21 mouse cellular contexts compared by ENCODE assay signal in genomic region chr5:111527741-111528140, GRCm38 (mm10).
DNase-seq lines count a peak whose midpoint lies in the region; ATAC-seq and TF ChIP-seq lines count a peak whose summit lies in the region.
"Had no signal": no experiment of that assay in that cellular context is flagged by ENCODE, and none has a peak within 500 bp of the region (broad histone marks: within the 10 kb centered on the region; RNA-seq: fewer than 3 reads in every experiment).

No protein-coding gene starts in this region.

- no peak overlapping the region for H3K4me3 ChIP-seq in forebrain, embryonic 10.5 days
- H3K4me3 ChIP-seq in forebrain, embryonic 16.5 days (replicated peaks; ENCODE audit: low read length): no peak overlapping the region
- no peak overlapping the region for H3K4me3 ChIP-seq in hindbrain, embryonic 10.5 days
- H3K4me3 ChIP-seq in hindbrain, embryonic 14.5 days (replicated peaks; ENCODE audit: low read length): no peak overlapping the region
- H3K4me3 ChIP-seq in midbrain, postnatal 0 days (ENCODE audit: low read depth, low read length): no peak overlapping the region
- no peak overlapping the region for H3K4me3 ChIP-seq in midbrain, embryonic 11.5 days (ENCODE audit: low read depth, low read length)
- H3K4me3 ChIP-seq: embryonic facial prominence, embryonic 15.5 days; erythroblast, embryonic 14.5 days; forebrain, embryonic 12.5 days; heart, embryonic 12.5 days; intestine, embryonic 15.5 days had no signal

- 91% methylated on average over 10 of the region's 10 CpGs for WGBS in forebrain, embryonic 10.5 days
- WGBS in forebrain, embryonic 16.5 days: 92% methylated on average over 10 of the region's 10 CpGs
- 87% methylated on average over 10 of the region's 10 CpGs for WGBS in hindbrain, embryonic 10.5 days
- WGBS in hindbrain, embryonic 14.5 days: 83% methylated on average over 10 of the region's 10 CpGs
- WGBS in midbrain, postnatal 0 days: 81% methylated on average over 10 of the region's 10 CpGs
- 86% methylated on average over 10 of the region's 10 CpGs for WGBS in midbrain, embryonic 11.5 days

- no peak overlapping the region for H3K4me2 ChIP-seq in forebrain, embryonic 16.5 days (ENCODE audit: low read length)
- H3K4me2 ChIP-seq in hindbrain, embryonic 14.5 days (replicated peaks): no peak overlapping the region
- H3K4me2 ChIP-seq in midbrain, postnatal 0 days (ENCODE audit: low read depth, low read length, poor library complexity, severe bottlenecking): no peak overlapping the region
- H3K4me2 ChIP-seq in midbrain, embryonic 11.5 days: no peak overlapping the region
- H3K4me2 ChIP-seq: embryonic facial prominence, embryonic 15.5 days; forebrain, embryonic 12.5 days; heart, embryonic 12.5 days; intestine, embryonic 15.5 days had no signal

- H3K27ac ChIP-seq in forebrain, embryonic 10.5 days: peak overlapping the region; percentile 89
- H3K27ac ChIP-seq in forebrain, embryonic 16.5 days (ENCODE audit: low read length): no peak overlapping the region
- H3K27ac ChIP-seq in hindbrain, embryonic 10.5 days: peak overlapping the region; percentile 91
- H3K27ac ChIP-seq in hindbrain, embryonic 14.5 days: no peak overlapping the region
- H3K27ac ChIP-seq in midbrain, postnatal 0 days (ENCODE audit: low read depth, low read length): no peak overlapping the region
- no peak overlapping the region for H3K27ac ChIP-seq in midbrain, embryonic 11.5 days (ENCODE audit: low read depth, low read length)
- H3K27ac ChIP-seq: embryonic facial prominence, embryonic 15.5 days; forebrain, embryonic 12.5 days; intestine, embryonic 15.5 days had no signal

- no peak overlapping the region for H3K9ac ChIP-seq in forebrain, embryonic 16.5 days (replicated peaks; ENCODE audit: low read depth, low read length)
- H3K9ac ChIP-seq in hindbrain, embryonic 14.5 days: no peak overlapping the region
- H3K9ac ChIP-seq in midbrain, postnatal 0 days (replicated peaks; ENCODE audit: low read length, poor library complexity, severe bottlenecking): no peak overlapping the region
- H3K9ac ChIP-seq in midbrain, embryonic 11.5 days (ENCODE audit: low read length): no peak overlapping the region
- H3K9ac ChIP-seq: embryonic facial prominence, embryonic 15.5 days; forebrain, embryonic 12.5 days; intestine, embryonic 15.5 days had no signal

- no peak for TF ChIP-seq CTCF in midbrain, postnatal 0 days (IDR thresholded peaks at IDR 0.05)

- no peaks in the 10 kb centered on the region for H3K9me3 ChIP-seq in forebrain, embryonic 10.5 days
- H3K9me3 ChIP-seq in forebrain, embryonic 16.5 days (ENCODE audit: control insufficient read depth, low read length): no peaks in the 10 kb centered on the region
- H3K9me3 ChIP-seq in hindbrain, embryonic 10.5 days: no peaks in the 10 kb centered on the region
- H3K9me3 ChIP-seq in hindbrain, embryonic 14.5 days (ENCODE audit: control insufficient read depth, low read length): no peaks in the 10 kb centered on the region
- no peaks in the 10 kb centered on the region for H3K9me3 ChIP-seq in midbrain, postnatal 0 days (ENCODE audit: low read length)
- no peaks in the 10 kb centered on the region for H3K9me3 ChIP-seq in midbrain, embryonic 11.5 days (ENCODE audit: control insufficient read depth, low read length)
- H3K9me3 ChIP-seq: embryonic facial prominence, embryonic 15.5 days; forebrain, embryonic 12.5 days; heart, embryonic 12.5 days; intestine, embryonic 15.5 days had no signal

- no peaks in the 10 kb centered on the region for H3K36me3 ChIP-seq in forebrain, embryonic 10.5 days (replicated peaks)
- H3K36me3 ChIP-seq in forebrain, embryonic 16.5 days (ENCODE audit: control insufficient read depth, insufficient read depth): no peaks in the 10 kb centered on the region
- no peaks in the 10 kb centered on the region for H3K36me3 ChIP-seq in hindbrain, embryonic 10.5 days
- H3K36me3 ChIP-seq in hindbrain, embryonic 14.5 days (replicated peaks; ENCODE audit: control insufficient read depth, insufficient read depth): no peaks in the 10 kb centered on the region
- no peaks in the 10 kb centered on the region for H3K36me3 ChIP-seq in midbrain, postnatal 0 days (ENCODE audit: insufficient read depth, low read length)
- no peaks in the 10 kb centered on the region for H3K36me3 ChIP-seq in midbrain, embryonic 11.5 days (ENCODE audit: control insufficient read depth, insufficient read depth, low read length)
- H3K36me3 ChIP-seq: embryonic facial prominence, embryonic 15.5 days; forebrain, embryonic 12.5 days; G1E; heart, embryonic 12.5 days; intestine, embryonic 15.5 days had no signal

- peaks cover 52% of the 10 kb centered on the region for H3K27me3 ChIP-seq in forebrain, embryonic 10.5 days (ENCODE audit: poor library complexity, severe bottlenecking)
- no peaks in the 10 kb centered on the region for H3K27me3 ChIP-seq in forebrain, embryonic 16.5 days (replicated peaks; ENCODE audit: control insufficient read depth, insufficient read depth, low read length)
- peaks cover 51% of the 10 kb centered on the region for H3K27me3 ChIP-seq in hindbrain, embryonic 10.5 days (ENCODE audit: insufficient read depth, poor library complexity, severe bottlenecking)
- no peaks in the 10 kb centered on the region for H3K27me3 ChIP-seq in hindbrain, embryonic 14.5 days (ENCODE audit: control insufficient read depth, insufficient read depth, low read length)
- H3K27me3 ChIP-seq in midbrain, postnatal 0 days (ENCODE audit: insufficient read depth, low read length): no peaks in the 10 kb centered on the region
- H3K27me3 ChIP-seq in midbrain, embryonic 11.5 days (ENCODE audit: control insufficient read depth, insufficient read depth, low read length): no peaks in the 10 kb centered on the region
- H3K27me3 ChIP-seq: embryonic facial prominence, embryonic 15.5 days; intestine, embryonic 15.5 days had no signal

- ATAC-seq in forebrain, embryonic 16.5 days: no peak
- ATAC-seq in hindbrain, embryonic 14.5 days (ENCODE audit: low FRiP score): no peak
- no peak for ATAC-seq in midbrain, postnatal 0 days (ENCODE audit: low FRiP score)
- ATAC-seq in midbrain, embryonic 11.5 days (ENCODE audit: low FRiP score): no peak
- ATAC-seq: CD4-positive, CD25-positive, alpha-beta regulatory T cell, adult 4 months; intestine, embryonic 15.5 days had no signal

- DNase-seq in forebrain, embryonic 10.5 days (ENCODE audit: extremely low spot score, low spot score): no peak
- DNase-seq in hindbrain, embryonic 10.5 days (ENCODE audit: low spot score): no peak
- no peak for DNase-seq in hindbrain, embryonic 14.5 days (ENCODE audit: low spot score)
- DNase-seq in midbrain, postnatal 0 days (ENCODE audit: low spot score): peak; percentile 64
- no peak for DNase-seq in midbrain, embryonic 11.5 days (ENCODE audit: low spot score, missing footprints)
- no peak for DNase-seq in right cerebral cortex, postnatal 25 days
- DNase-seq: adrenal gland, adult 8-10 months; adrenal gland, postnatal 36 days; B cell, adult 2 months; cerebellum, adult 2 months; cerebellum, postnatal 10 days; gastrocnemius, postnatal 10 days; heart, adult 18-20 months had no signal

- H3K4me1 ChIP-seq in forebrain, embryonic 10.5 days: peaks cover 63% of the 10 kb centered on the region
- H3K4me1 ChIP-seq in forebrain, embryonic 16.5 days (replicated peaks; ENCODE audit: control insufficient read depth, insufficient read depth, low read length): peaks cover 26% of the 10 kb centered on the region
- H3K4me1 ChIP-seq in hindbrain, embryonic 10.5 days (replicated peaks): peaks cover 66% of the 10 kb centered on the region
- H3K4me1 ChIP-seq in hindbrain, embryonic 14.5 days (replicated peaks; ENCODE audit: control insufficient read depth, insufficient read depth, low read length): 0 out of 2 replicates have a peak, but pooled peaks cover 13% of the 10 kb centered on the region
- no peaks in the 10 kb centered on the region for H3K4me1 ChIP-seq in midbrain, postnatal 0 days (ENCODE audit: insufficient read depth, low read length)
- peaks cover 29% of the 10 kb centered on the region for H3K4me1 ChIP-seq in midbrain, embryonic 11.5 days (ENCODE audit: control insufficient read depth, insufficient read depth, low read length)

Comparison
In these comparisons a context has a peak if more than half of its experiments do, and no peak if none do; other contexts are left out.
1. H3K27ac ChIP-seq: peak in forebrain, embryonic 10.5 days (single experiment) and hindbrain, embryonic 10.5 days (single experiment); none in forebrain, embryonic 16.5 days (single experiment), hindbrain, embryonic 14.5 days (single experiment), midbrain, postnatal 0 days (single experiment) and midbrain, embryonic 11.5 days (single experiment).